Mouse (Mus musculus) kidney, postnatal 0 days (tissue): ENCODE results near the gene Garnl3. TPM values are rescaled to one million over a fixed set of nuclear protein-coding genes. Genes with fewer than 3 reads are reported as not detected.

Experiments used
- ATAC-seq: fragments of 200-750 bp; cut with Nextera tagmentation; replicated peaks from 2 replicates; pipeline ENCODE4 v1.8.0; 2017; ENCODE audit warnings: low read depth, moderate number of reproducible peaks, moderate TSS enrichment, moderate library complexity; ENCODE audit not compliant: low FRiP score
- DNase-seq: peaks from one replicate; pipeline ENCODE4 v3.0.0-alpha.2; 2016; ENCODE audit warnings: low spot score
- H3K27ac ChIP-seq: fragments of 300-500 bp; sonication (generic); 2 replicates; pipeline ENCODE4 v1.5.1; 2014; ENCODE audit warnings: mild to moderate bottlenecking
- H3K27me3 ChIP-seq: fragments of 300-500 bp; sonication (generic); 2 replicates; pipeline ENCODE4 v1.6.1; 2014; ENCODE audit warnings: low read length, mixed read lengths; ENCODE audit not compliant: insufficient read depth
- H3K36me3 ChIP-seq: fragments of 300-500 bp; sonication (generic); 2 replicates; pipeline ENCODE4 v1.6.1; 2014; ENCODE audit warnings: low read length, mixed read lengths; ENCODE audit not compliant: insufficient read depth
- H3K4me1 ChIP-seq: fragments of 300-500 bp; sonication (generic); replicated peaks from 2 replicates; pipeline ENCODE4 v1.6.1; 2014; ENCODE audit warnings: antibody characterized with exemption, low read length, mixed read lengths; ENCODE audit not compliant: insufficient read depth
- H3K4me2 ChIP-seq: fragments of 300-500 bp; sonication (generic); 2 replicates; pipeline ENCODE4 v1.6.1; 2014; ENCODE audit warnings: mild to moderate bottlenecking, low read length, moderate library complexity, mixed read lengths
- H3K4me3 ChIP-seq: fragments of 300-500 bp; sonication (generic); replicated peaks from 2 replicates; pipeline ENCODE4 v1.5.1; 2014; ENCODE audit warnings: low read depth, low read length
- H3K9ac ChIP-seq: fragments of 300-500 bp; sonication (generic); 2 replicates; pipeline ENCODE4 v1.6.1; 2014; ENCODE audit warnings: low read depth, low read length
- H3K9me3 ChIP-seq: fragments of 300-500 bp; sonication (generic); replicated peaks from 2 replicates; pipeline ENCODE4 v1.6.1; 2016; ENCODE audit warnings: low read length, inconsistent platforms, mixed read lengths
- CTCF ChIP-seq: IDR thresholded peaks from 2 replicates; pipeline ENCODE4 v1.5.1; 2016; ENCODE audit warnings: antibody characterized with exemption, low read depth, mild to moderate bottlenecking, moderate library complexity
- WGBS: fragments of 180-500 bp; shearing (Covaris S2); extraction: QIAGEN DNeasy Blood & Tissue Kit; methylation state at CpG from one replicate; pipeline ENCODE4 v1.1.7; 2014; 5-methylcytosine and 5-hydroxymethylcytosine counted together
- polyA plus RNA-seq: library from polyadenylated mRNA; unstranded; fragments of >200 nt; fragmentation: Nextera tagmentation; extraction: Ambion mirVana; gene quantifications from 2 replicates; pipeline ENCODE4 v1.2.1, GENCODE M21; 2015

Garnl3 gene
- polyA plus RNA-seq, 1 experiment from 2014 or later: 6.6 TPM

DNA sequence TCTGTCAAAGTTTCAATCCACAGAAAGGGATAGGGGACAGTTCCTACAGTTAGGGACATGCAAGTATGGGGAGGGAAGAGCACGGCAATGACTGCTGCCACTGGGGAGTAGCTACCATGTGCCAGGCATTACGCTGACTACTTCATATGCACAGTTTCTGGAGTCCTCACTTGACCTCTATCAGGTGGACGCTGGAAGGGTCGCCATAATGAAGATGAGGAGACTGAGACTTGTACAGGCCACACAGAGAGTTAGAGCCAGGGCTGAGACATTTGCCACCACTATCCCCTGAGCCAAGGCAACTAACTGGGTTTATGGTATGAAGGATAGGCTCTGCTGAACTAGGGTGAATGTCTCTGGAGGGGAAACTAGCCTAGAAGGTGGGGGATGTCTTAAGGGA is 6.3 kb upstream of the Garnl3 start:
- no peak for DNase-seq
- no peak overlapping the region for H3K4me2 ChIP-seq
- 85% methylated on average over 4 of the region's 4 CpGs for WGBS
- TF ChIP-seq CTCF: no peak
- no peak overlapping the region for H3K27ac ChIP-seq
- H3K9ac ChIP-seq: no peak overlapping the region
- ATAC-seq: no peak
- H3K4me1 ChIP-seq: no peaks in the 10 kb centered on the region
- H3K27me3 ChIP-seq: no peaks in the 10 kb centered on the region
- H3K9me3 ChIP-seq: no peaks in the 10 kb centered on the region
- no peaks in the 10 kb centered on the region; the same call in 1 of the 2 replicates for H3K36me3 ChIP-seq
- H3K4me3 ChIP-seq: no peak overlapping the region

DNA sequence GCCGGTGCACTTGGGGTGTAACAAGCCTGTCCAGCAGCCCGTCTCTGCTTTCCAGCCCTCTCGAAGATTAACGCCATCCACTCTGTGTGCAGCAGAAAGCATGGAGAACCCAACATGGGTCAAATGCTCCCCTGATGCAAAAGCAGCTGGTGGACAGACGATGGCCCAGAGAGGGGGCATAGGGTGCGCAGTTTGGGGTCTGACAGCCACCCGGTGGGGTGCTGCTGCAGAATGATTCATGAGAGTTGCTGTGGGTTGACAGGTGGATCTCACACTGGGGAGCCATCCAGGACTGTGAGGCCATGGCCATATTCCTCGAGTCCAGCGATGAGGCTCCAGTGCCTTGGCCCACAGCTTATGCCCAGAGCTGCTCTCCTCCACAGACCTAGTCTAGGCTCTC is 5.8 kb upstream of the Garnl3 start:
- no peak for TF ChIP-seq CTCF
- Histone ChIP-seq H3K27me3 (no peaks in the 10 kb centered on the region), H3K4me2 (no peak overlapping the region), H3K27ac (no peak overlapping the region), H3K36me3 (no peaks in the 10 kb centered on the region; the same call in 1 of the 2 replicates), H3K4me3 (no peak overlapping the region), H3K9ac (no peak overlapping the region), H3K9me3 (no peaks in the 10 kb centered on the region), H3K4me1 (no peaks in the 10 kb centered on the region)
- 84% methylated on average over 9 of the region's 9 CpGs for WGBS
- ATAC-seq: 0 out of 2 replicates have a peak, but pooled peaks have one; percentile 25
- no peak for DNase-seq

DNA sequence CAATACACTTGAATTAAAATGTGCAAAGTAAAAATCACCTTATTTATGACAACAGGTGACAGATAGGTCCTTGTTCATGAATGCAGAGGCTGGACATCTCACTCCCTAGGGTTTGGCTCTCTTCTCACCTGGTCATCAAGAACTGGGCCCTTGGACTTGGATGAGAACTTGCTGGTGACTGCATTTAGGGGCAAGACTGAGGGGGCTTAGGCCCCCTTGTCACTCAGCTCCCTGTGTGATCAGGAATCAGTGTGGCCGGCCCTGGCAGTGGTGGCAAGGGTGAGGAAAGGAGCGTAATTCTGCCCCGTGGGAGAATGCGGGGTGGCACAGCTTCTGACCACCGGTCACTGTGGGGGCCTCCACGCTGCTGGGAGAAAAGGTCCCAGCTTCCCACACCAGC is 4.9 kb upstream of the Garnl3 start:
- no peak overlapping the region for H3K9ac ChIP-seq
- H3K4me1 ChIP-seq: no peaks in the 10 kb centered on the region
- H3K4me3 ChIP-seq: no peak overlapping the region
- no peak overlapping the region for H3K27ac ChIP-seq
- H3K27me3 ChIP-seq: no peaks in the 10 kb centered on the region
- H3K36me3 ChIP-seq: no peaks in the 10 kb centered on the region; the same call in 1 of the 2 replicates
- ATAC-seq (no peak), DNase-seq (no peak)
- no peak for TF ChIP-seq CTCF
- WGBS: 78% methylated on average over 6 of the region's 6 CpGs
- H3K4me2 ChIP-seq: no peak overlapping the region
- no peaks in the 10 kb centered on the region for H3K9me3 ChIP-seq

DNA sequence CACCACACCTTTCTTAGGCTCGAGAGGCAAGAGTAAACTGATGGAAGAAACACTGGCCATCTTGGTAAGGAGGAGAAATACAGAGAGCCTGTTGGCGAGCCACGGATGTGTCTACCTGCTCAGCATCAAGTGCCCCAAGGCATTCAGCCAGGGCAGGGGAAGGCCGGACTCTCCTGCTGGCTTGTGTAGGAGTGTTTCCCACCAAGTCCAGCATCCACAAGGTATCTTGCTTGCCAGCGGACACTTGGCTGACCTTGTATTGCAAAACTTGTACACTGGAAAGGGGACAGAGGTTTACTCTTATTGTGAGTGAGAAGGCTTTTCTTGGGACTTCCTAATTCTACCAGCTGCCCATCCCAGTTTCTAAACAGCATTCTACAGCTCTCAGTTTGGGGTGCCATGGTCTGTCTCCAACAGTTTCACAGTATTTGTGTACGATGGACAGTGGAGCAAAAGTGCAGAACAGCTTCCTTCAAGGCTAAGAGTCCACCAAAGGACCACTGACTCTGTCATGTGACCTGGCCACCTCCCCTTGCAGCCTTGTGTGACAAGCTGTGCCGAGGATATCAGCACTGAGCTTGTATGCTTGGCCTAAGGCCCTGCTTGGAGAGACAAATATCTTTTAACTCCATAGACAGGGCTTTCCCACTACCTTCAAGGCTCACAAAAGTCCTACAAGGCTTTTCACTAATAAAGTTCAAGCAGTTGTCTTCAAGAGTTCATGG is 3.5 kb upstream of the Garnl3 start:
- TF ChIP-seq CTCF: no peak
- H3K36me3 ChIP-seq: no peaks in the 10 kb centered on the region
- no peak overlapping the region for H3K4me3 ChIP-seq
- ATAC-seq: no peak
- peaks cover under 1% of the 10 kb centered on the region for H3K4me1 ChIP-seq
- no peak overlapping the region for H3K27ac ChIP-seq
- no peak overlapping the region for H3K4me2 ChIP-seq
- H3K27me3 ChIP-seq: no peaks in the 10 kb centered on the region
- no peak overlapping the region for H3K9ac ChIP-seq
- no peaks in the 10 kb centered on the region for H3K9me3 ChIP-seq
- no peak for DNase-seq
- WGBS: 66% methylated on average over 7 of the region's 7 CpGs

DNA sequence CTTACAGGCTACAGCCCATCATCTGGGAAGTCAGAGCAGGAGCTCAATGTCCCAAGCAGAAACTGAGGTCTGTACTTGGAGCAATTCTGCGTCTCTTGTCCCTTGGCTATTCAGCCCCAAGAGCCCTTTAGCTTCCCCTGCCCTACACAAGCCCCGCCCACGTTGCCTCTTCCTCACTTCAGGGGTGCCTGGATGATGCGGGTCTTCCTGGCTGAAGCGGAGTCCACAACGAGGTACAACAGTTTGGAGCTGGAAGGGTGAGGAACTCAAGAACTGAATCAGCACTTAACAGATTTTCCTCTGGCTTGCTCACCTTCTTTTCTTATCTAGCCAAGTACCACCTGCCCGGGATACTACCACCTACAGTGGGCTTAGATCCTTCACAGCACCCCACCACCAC is 852 bp upstream of the Garnl3 start:
- no peaks in the 10 kb centered on the region for H3K27me3 ChIP-seq
- no peak overlapping the region for H3K27ac ChIP-seq
- H3K4me1 ChIP-seq: peaks cover 4% of the 10 kb centered on the region
- H3K4me2 ChIP-seq: no peak overlapping the region
- no peak for TF ChIP-seq CTCF
- no peak overlapping the region for H3K4me3 ChIP-seq
- H3K9me3 ChIP-seq: no peaks in the 10 kb centered on the region
- no peak overlapping the region for H3K9ac ChIP-seq
- ATAC-seq (no peak), DNase-seq (no peak)
- H3K36me3 ChIP-seq: no peaks in the 10 kb centered on the region
- WGBS: 6% methylated on average over 7 of the region's 7 CpGs

DNA sequence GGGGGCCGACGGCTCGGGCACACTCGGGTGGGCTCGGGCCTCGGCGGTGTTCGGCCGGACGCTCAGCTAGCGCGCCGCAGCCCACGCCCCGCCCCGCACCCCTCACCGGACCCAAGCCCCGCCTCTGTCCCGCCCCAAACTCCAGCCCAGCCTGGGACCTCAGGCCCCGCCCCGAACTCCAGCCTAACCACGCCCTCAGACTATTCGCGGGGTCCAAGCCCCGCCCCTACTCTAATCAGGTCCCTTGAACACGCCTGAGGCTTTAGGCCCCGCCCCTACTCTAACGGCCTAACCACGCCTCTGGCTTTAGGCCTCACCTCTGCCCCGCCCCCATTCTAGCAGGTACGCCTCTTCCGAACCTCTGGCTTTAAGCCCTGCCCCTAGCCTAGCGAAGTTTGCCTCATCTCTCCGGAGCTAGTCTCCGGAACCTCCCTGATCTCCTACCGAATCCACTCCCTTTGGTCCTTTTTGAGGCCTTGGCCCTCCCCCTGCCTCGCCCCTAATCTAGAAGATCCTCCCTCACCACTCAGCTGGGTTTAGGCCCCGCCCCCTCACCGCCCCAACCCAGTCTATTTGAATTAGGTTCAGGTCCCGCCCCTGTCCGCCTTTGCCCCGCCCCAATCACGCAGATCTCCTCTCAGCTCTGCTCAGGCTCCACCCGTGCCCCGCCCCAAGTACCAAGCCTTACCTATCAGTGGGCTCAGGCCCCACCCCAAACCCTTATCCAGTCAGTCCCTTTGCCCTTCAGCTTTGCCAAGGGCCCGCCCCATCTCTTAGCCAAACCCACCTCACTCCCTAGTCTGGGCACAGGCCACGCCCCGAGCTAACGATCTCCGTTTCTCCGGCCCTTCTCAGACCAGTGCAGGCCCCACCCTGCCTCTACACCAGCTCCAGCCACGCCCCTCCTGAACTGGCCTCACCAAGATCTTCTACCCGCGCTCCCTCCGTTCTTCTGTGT is 649 bp downstream of the Garnl3 start:
- no peak for TF ChIP-seq CTCF
- WGBS: under 1% methylated on average over 54 of the region's 55 CpGs
- Histone ChIP-seq H3K27me3 (no peaks in the 10 kb centered on the region), H3K4me3 (peak overlapping the region; percentile 58), H3K9ac (peak overlapping the region; percentile 67), H3K4me2 (peak overlapping the region; percentile 91), H3K36me3 (no peaks in the 10 kb centered on the region), H3K27ac (peak overlapping the region; percentile 57), H3K4me1 (peaks cover 4% of the 10 kb centered on the region), H3K9me3 (no peaks in the 10 kb centered on the region)
- ATAC-seq: peak; percentile 92
- DNase-seq: peak; percentile 100
